Mouse (Mus musculus): Measurements from ENCODE around the gene S1pr3. TPM values are rescaled to one million over a fixed set of nuclear protein-coding genes. Genes with fewer than 3 reads are reported as not detected.
A peak's percentile ranks its signal among the peaks of the same experiment; 100 is the strongest.

Gene S1pr3
- polyA plus RNA-seq, 1 experiment from 2014 or later = 0.17 TPM

DNA sequence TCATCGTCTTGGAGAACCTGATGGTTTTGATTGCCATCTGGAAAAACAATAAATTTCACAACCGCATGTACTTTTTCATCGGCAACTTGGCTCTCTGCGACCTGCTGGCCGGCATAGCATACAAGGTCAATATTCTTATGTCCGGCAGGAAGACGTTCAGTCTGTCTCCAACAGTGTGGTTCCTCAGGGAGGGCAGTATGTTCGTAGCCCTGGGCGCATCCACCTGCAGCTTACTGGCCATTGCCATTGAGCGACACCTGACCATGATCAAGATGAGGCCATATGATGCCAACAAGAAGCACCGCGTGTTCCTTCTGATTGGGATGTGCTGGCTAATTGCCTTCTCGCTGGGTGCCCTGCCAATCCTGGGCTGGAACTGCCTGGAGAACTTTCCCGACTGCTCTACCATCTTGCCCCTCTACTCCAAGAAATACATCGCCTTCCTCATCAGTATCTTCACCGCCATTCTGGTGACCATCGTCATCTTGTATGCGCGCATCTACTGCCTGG, 10.6 kb downstream of the S1pr3 start:
- CTCF ChIA-PET = interaction anchor here (1.0 to 1.5 kb wide), 6 partner anchors 12 to 469 kb away, joined by 3 to 7 read pairs (median 4); no protein-coding TSS in a partner anchor
- in situ Hi-C loops (cut with MboI; ENCODE audit: low pct_unique_long_range_greater_than_20kb) = loop anchor here (5.0 kb wide), 3 partner anchors 232 to 472 kb away; partner anchors contain the start of gene Spin1
- ATAC-seq = no peak
- H3K27me3 ChIP-seq = no peaks in the 10 kb centered on the region
- no peak for TF ChIP-seq CTCF (IDR thresholded peaks at IDR 0.05)
- DNase-seq (ENCODE audit: low read depth, low spot score) = no peak
- POLR2A ChIA-PET = no interaction called here

DNA sequence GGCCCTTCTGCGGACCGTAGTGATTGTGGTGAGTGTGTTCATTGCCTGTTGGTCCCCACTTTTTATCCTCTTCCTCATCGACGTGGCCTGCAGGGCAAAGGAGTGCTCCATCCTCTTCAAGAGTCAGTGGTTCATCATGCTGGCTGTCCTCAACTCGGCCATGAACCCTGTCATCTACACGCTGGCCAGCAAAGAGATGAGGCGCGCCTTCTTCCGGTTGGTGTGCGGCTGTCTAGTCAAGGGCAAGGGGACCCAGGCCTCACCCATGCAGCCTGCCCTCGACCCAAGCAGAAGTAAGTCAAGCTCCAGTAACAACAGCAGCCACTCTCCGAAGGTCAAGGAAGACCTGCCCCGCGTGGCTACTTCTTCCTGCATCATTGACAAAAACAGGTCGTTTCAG, 11.1 kb downstream of the S1pr3 start:
- no peaks in the 10 kb centered on the region for H3K27me3 ChIP-seq
- ChIA-PET CTCF (no interaction called here), POLR2A (no interaction called here)
- no peak for TF ChIP-seq CTCF (IDR thresholded peaks at IDR 0.05)
- in situ Hi-C loops (cut with MboI; ENCODE audit: low pct_unique_long_range_greater_than_20kb) = loop anchor here (5.0 kb wide), 3 partner anchors 232 to 472 kb away; partner anchors contain the start of gene Spin1
- DNase-seq (ENCODE audit: low read depth, low spot score) (no peak), ATAC-seq (no peak)

DNA sequence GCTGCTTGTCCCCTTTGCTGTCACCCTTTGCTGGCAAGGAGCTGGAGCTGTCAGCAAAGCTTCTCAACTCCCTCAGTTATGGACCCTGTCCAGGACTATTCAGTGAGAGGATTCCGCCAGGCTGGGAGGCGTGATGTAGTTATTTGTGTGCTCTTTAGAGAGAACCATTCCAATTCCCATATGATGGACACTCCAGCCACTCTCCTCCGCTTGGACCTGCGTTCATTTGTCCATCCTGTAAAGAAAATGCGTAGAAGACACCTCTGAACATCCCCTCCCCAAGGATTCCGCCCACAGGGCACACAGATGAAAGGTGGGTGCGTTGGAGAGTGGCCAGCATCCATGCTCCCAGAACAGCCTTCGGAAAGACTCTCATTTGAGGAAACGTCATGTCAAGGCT, 12.4 kb downstream of the S1pr3 start:
- DNase-seq (ENCODE audit: low read depth, low spot score) (no peak), ATAC-seq (no peak)
- POLR2A ChIA-PET = no interaction called here
- CTCF ChIA-PET = no interaction called here
- no peak for TF ChIP-seq CTCF (IDR thresholded peaks at IDR 0.05)
- in situ Hi-C loops (cut with MboI; ENCODE audit: low pct_unique_long_range_greater_than_20kb) = loop anchor here (10.0 kb wide), 1 partner anchor 194 kb away; no protein-coding TSS in a partner anchor
- no peaks in the 10 kb centered on the region for H3K27me3 ChIP-seq

DNA sequence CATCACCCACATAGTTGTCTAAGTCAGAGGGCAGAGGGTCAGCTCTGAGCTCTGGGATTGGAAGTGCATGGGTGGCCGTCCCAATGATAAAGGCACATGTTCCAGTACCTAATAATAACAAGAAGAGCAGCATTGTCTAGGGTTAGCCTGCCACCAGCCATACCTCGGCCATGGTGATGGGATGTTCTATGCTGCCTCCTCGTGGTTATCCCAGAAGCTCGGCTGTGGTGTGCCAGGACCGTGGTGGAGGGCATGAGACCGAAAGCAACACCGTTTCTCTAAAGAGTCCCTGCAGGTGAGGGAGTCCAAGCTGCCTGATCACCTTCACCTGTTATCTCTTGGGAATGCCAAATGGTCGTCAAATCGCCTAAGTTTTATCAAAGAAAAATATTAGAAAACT, 15.2 kb downstream of the S1pr3 start:
- H3K27me3 ChIP-seq = no peaks in the 10 kb centered on the region
- in situ Hi-C loops (cut with MboI; ENCODE audit: low pct_unique_long_range_greater_than_20kb) = loop anchor here (10.0 kb wide), 1 partner anchor 191 kb away; no protein-coding TSS in a partner anchor
- ATAC-seq (no peak), DNase-seq (ENCODE audit: low read depth, low spot score) (no peak)
- ChIA-PET POLR2A (no interaction called here), CTCF (interaction anchor here (1.6 kb wide), 1 partner anchor 474 kb away, joined by 9 read pairs; no protein-coding TSS in a partner anchor)
- no peak for TF ChIP-seq CTCF (IDR thresholded peaks at IDR 0.05)

DNA sequence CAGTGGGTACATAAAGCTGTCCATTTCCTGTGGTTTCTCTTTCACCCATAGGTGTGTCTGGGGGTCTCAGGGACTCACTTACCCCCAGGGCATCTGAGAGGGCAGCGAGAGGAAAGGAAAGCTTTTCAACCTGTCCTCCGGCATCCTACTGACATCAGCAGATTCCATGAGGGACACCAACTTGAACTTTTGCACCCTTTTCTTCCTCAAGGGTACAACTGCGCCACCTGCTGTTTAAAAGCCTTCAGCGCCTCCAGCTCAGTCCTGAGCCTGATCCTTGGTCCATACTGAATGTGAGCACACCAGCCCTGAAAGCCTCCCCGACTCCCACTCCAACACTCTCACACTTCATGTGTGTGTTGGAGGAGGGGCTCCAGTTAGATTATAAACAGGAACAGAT, 16.2 kb downstream of the S1pr3 start:
- CTCF ChIA-PET = interaction anchor here (0.8 to 1.6 kb wide), 5 partner anchors 194 to 477 kb away, joined by 3 to 9 read pairs (median 4); no protein-coding TSS in a partner anchor
- peak; percentile 74 for ATAC-seq
- no peak for TF ChIP-seq CTCF (IDR thresholded peaks at IDR 0.05)
- POLR2A ChIA-PET = no interaction called here
- no peaks in the 10 kb centered on the region for H3K27me3 ChIP-seq
- in situ Hi-C loops (cut with MboI; ENCODE audit: low pct_unique_long_range_greater_than_20kb) = loop anchor here (10.0 to 25.0 kb wide), 2 partner anchors 190 to 1212 kb away; no protein-coding TSS in a partner anchor
- DNase-seq (ENCODE audit: low read depth, low spot score) = no peak

DNA sequence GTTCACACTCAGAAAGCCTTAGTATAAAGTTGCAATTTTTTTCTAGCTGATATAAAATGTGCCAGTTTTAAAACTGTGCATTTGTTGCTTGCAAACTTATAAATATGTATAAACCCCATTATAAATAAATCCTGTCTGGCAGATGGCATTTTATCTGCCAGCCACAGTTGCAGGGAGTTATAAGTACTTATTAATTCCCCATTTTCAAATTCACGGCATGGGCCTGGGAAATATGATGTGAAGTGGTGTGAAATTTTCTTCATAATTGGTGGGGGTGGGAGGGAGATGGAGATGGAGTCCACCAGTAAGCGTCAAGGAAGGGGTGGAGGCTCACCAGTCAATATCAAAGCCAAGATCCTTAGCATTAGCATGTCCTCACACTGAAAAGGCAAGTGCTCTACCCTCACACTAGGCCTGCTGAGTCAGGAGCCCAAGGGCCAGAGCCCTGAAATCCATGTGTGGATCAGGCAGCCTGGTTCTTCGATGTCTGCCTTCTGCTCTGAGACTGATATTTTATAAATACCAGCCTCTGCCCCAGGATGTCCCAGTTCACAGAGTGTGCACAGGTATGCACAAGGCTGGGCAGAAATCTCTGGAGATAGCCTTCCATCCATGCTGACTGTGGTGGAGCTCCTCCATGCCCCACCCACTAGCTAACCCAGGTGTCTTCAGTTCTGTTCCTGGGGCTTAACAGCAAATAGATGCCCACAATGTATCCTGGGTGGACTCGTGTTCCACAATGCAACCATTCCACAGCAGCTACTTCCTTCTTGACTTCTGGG, 17.4 kb downstream of the S1pr3 start:
- in situ Hi-C loops (cut with MboI; ENCODE audit: low pct_unique_long_range_greater_than_20kb) = loop anchor here (10.0 to 25.0 kb wide), 2 partner anchors 189 to 1214 kb away; no protein-coding TSS in a partner anchor
- TF ChIP-seq CTCF (IDR thresholded peaks at IDR 0.05) = no peak
- ATAC-seq (no peak), DNase-seq (ENCODE audit: low read depth, low spot score) (no peak)
- H3K27me3 ChIP-seq = no peaks in the 10 kb centered on the region
- CTCF ChIA-PET = no interaction called here
- POLR2A ChIA-PET = no interaction called here

DNA sequence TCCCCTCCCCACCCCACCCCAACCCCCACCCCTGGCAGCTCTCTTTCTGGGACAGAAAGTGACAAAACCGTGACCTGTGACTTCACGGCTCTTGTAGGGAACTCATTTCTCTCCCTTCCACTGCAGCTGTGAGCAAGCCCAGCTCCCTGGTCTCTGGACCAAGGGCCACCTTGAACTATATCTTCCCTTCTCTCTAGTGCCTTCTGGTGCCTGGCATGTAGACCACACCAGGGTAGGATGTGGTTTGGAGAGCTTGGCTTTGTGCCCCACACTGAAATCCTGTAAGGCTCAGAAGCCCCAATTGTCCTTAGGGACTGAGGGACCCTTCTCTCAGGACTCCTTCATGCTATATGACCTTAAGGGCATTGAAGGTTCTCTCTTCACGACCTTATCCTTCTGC, 24.9 kb downstream of the S1pr3 start:
- DNase-seq (ENCODE audit: low read depth, low spot score) = no peak
- TF ChIP-seq CTCF (IDR thresholded peaks at IDR 0.05) = no peak
- in situ Hi-C loops (cut with MboI; ENCODE audit: low pct_unique_long_range_greater_than_20kb) = loop anchor here (25.0 kb wide), 1 partner anchor 1221 kb away; no protein-coding TSS in a partner anchor
- ChIA-PET CTCF (no interaction called here), POLR2A (no interaction called here)
- H3K27me3 ChIP-seq = peaks cover 13% of the 10 kb centered on the region
- ATAC-seq = no peak

DNA sequence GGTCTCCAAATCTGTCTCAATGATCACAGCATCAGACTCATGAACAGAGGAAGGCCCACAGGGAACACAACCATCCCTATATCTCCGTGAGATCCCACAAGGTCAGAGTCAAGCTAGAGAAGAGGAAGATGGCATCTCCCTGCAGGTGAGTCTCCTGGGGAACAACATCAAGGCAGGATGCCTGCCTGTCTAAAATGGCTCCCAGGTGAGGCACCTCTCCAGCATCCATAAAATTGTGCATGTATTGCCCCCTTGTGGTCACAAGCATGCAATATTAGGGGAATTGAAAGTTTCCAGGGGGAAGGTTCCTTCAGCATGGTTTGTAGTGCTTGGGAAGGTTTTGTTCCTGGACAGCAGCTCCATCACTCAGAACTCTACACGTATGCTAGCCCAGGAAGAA, 26.0 kb downstream of the S1pr3 start:
- TF ChIP-seq CTCF (IDR thresholded peaks at IDR 0.05) = peak; percentile 59
- DNase-seq (ENCODE audit: low read depth, low spot score) (no peak), ATAC-seq (no peak)
- in situ Hi-C loops (cut with MboI; ENCODE audit: low pct_unique_long_range_greater_than_20kb) = loop anchor here (25.0 kb wide), 1 partner anchor 1222 kb away; no protein-coding TSS in a partner anchor
- peaks cover 13% of the 10 kb centered on the region for H3K27me3 ChIP-seq
- ChIA-PET CTCF (interaction anchor here (1.1 kb wide), 1 partner anchor 21 kb away, joined by 3 read pairs; no protein-coding TSS in a partner anchor), POLR2A (no interaction called here)

DNA sequence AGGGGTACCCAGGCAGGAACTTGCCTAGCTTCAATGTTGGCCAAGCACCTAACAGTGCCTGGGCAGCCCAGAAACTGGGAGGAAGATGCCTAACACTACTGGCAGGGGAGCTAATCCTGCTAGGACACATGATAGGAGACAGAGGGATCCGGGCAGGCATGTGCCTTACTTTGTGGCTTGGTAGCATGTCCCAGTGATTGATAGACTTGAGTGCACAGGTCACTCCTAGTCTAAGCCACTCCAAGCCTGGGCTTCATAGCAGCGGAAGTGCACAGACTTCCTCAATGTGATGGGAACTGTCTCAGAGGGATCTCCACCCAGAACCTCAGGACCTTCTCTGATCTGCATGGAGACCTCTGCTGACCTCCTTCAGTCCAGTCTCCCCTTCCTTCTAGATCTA, 26.7 kb downstream of the S1pr3 start:
- TF ChIP-seq CTCF (IDR thresholded peaks at IDR 0.05) = no peak
- ChIA-PET POLR2A (no interaction called here), CTCF (interaction anchor here (1.1 kb wide), 1 partner anchor 21 kb away, joined by 3 read pairs; no protein-coding TSS in a partner anchor)
- no peak for DNase-seq (ENCODE audit: low read depth, low spot score)
- no peak for ATAC-seq
- in situ Hi-C loops (cut with MboI; ENCODE audit: low pct_unique_long_range_greater_than_20kb) = loop anchor here (25.0 kb wide), 1 partner anchor 1223 kb away; no protein-coding TSS in a partner anchor
- H3K27me3 ChIP-seq = peaks cover 17% of the 10 kb centered on the region

DNA sequence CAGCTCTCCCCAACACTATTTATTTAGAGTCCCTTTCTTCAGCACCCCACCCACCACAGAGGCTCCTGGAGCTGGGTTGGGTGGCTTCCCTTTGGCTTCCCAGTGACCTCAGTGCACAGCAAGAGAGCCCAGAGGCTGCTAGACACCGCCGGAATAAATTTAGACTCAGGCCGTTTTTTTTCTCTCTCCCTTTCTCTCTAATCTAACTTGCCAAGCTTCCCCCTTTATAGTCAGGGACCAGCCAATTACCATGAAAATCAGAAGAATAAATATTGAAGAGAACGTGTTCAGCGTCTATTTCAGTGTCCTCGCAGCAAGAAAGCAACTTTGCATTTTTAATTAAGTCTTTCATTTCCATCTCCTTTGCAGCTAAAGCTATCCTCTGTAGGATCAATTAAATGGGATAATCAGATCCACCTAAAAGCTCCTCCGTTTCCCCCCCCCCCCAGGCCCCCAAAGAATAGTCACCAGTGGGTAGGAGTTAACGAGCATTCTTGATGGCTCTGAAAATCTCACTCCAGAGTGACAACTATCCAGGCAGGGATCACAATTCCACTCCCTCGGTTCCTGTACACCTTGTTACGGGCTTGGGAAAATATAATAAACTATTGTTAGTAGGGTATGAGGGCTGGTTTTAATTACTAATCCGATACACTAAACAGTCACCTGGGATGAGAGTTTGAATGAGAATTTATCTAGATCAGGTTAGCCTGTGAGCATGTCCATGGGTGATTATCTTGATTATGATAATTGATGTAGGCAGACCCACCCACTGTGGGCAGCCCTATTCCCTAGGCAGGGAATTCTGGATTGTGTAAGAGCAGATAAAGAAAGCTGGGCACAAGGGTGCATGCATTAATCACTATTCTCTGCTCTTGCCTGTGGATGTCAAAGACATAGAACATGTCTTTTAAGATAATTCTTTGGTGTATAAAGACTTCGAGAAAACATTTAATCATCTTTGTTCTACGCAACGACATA, 29.0 kb downstream of the S1pr3 start:
- ChIA-PET CTCF (interaction anchor here (1.3 kb wide), 1 partner anchor 487 kb away, joined by 3 read pairs; no protein-coding TSS in a partner anchor), POLR2A (no interaction called here)
- no peak for TF ChIP-seq CTCF (IDR thresholded peaks at IDR 0.05)
- no peak for ATAC-seq
- H3K27me3 ChIP-seq = peaks cover 23% of the 10 kb centered on the region
- no peak for DNase-seq (ENCODE audit: low read depth, low spot score)
- in situ Hi-C loops (cut with MboI; ENCODE audit: low pct_unique_long_range_greater_than_20kb) = loop anchor here (25.0 kb wide), 1 partner anchor 1225 kb away; no protein-coding TSS in a partner anchor

Measured in Patski (cell line).